Comparison of ENCODE assay signal across 19 mouse cellular contexts in the genomic region with DNA sequence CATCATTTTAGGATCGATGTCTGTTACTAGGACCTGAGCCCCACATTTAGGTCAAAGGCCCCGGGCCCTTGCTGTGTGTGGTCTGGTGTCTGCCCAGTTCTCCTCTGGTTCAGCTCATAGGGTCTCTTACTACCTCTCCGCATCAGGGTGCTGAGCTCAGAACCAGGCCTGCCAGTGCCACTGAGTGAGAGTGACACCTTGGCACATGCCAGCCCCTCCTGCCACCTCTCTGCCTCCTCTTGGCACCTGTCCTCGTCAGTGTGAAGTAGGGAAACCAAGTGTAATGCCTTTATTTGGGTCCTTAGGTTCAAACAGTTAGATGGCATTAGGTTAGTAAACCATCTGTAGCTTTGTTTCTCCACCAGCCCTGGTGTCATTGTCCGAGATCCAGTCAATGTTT.
DNase-seq lines count a peak whose midpoint lies in the region; ATAC-seq and TF ChIP-seq lines count a peak whose summit lies in the region.
"Had no signal": no experiment of that assay in that cellular context is flagged by ENCODE, and none has a peak within 500 bp of the region (broad histone marks: within the 10 kb centered on the region; RNA-seq: fewer than 3 reads in every experiment).

No protein-coding gene starts in this region.

- no peaks in the 10 kb centered on the region for H3K27me3 ChIP-seq in heart, embryonic 10.5 days (ENCODE audit: insufficient read depth, poor library complexity, severe bottlenecking)
- no peaks in the 10 kb centered on the region for H3K27me3 ChIP-seq in embryonic facial prominence, embryonic 14.5 days (replicated peaks; ENCODE audit: control insufficient read depth, insufficient read depth, low read length)
- H3K27me3 ChIP-seq in midbrain, embryonic 15.5 days (replicated peaks), result no peaks in the 10 kb centered on the region
- H3K27me3 ChIP-seq: forebrain, embryonic 13.5 days; forebrain, embryonic 15.5 days had no signal

- H3K36me3 ChIP-seq in heart, embryonic 10.5 days, result peaks cover 85% of the 10 kb centered on the region
- peaks cover 79% of the 10 kb centered on the region for H3K36me3 ChIP-seq in embryonic facial prominence, embryonic 14.5 days (ENCODE audit: control insufficient read depth, insufficient read depth, low read length)
- peaks cover 37% of the 10 kb centered on the region for H3K36me3 ChIP-seq in midbrain, embryonic 15.5 days (replicated peaks)

- DNase-seq in heart, adult 11 months, result peak; percentile 90
- DNase-seq in heart, embryonic 10.5 days (ENCODE audit: low spot score), result no peak
- no peak for DNase-seq in embryonic facial prominence, embryonic 14.5 days (ENCODE audit: low spot score)
- DNase-seq in kidney, postnatal 36 days, result no peak
- DNase-seq: adrenal gland, adult 2 months; adrenal gland, postnatal 10 days; adrenal gland, postnatal 25 days; cerebellum, adult 11 months; cerebellum, adult 18-20 months; cerebellum, adult 8-10 months; cerebellum, adult 9-11 months; cerebellum, postnatal 14 days; cerebellum, postnatal 36 days; embryo, embryonic 11 days; forebrain, postnatal 0 days had no signal

- H3K9ac ChIP-seq in embryonic facial prominence, embryonic 14.5 days (ENCODE audit: low read depth, low read length), result no peak overlapping the region
- no peak overlapping the region for H3K9ac ChIP-seq in midbrain, embryonic 15.5 days
- H3K9ac ChIP-seq: forebrain, embryonic 13.5 days; forebrain, embryonic 15.5 days; forebrain, postnatal 0 days had no signal

- peaks cover 39% of the 10 kb centered on the region for H3K4me1 ChIP-seq in heart, embryonic 10.5 days
- H3K4me1 ChIP-seq in embryonic facial prominence, embryonic 14.5 days (ENCODE audit: control insufficient read depth, insufficient read depth, low read length), result no peaks in the 10 kb centered on the region; the same call in 1 of the 2 replicates
- peaks cover 33% of the 10 kb centered on the region for H3K4me1 ChIP-seq in olfactory bulb, adult 2 months (ENCODE audit: control insufficient read depth, insufficient read depth, low read length)
- H3K4me1 ChIP-seq in midbrain, embryonic 15.5 days, result no peaks in the 10 kb centered on the region
- H3K4me1 ChIP-seq: forebrain, embryonic 13.5 days; forebrain, embryonic 15.5 days had no signal

- no peak overlapping the region for H3K4me3 ChIP-seq in heart, embryonic 10.5 days
- no peak overlapping the region for H3K4me3 ChIP-seq in embryonic facial prominence, embryonic 14.5 days (ENCODE audit: low read depth, low read length)
- H3K4me3 ChIP-seq in olfactory bulb, adult 2 months (ENCODE audit: insufficient read depth, low read depth, low read length), result no peak overlapping the region
- H3K4me3 ChIP-seq in midbrain, embryonic 15.5 days, result no peak overlapping the region
- H3K4me3 ChIP-seq: forebrain, embryonic 13.5 days; forebrain, embryonic 15.5 days had no signal

- no peak for TF ChIP-seq POLR2A in olfactory bulb, adult 2 months (IDR thresholded peaks at IDR 0.05; ENCODE audit: insufficient read depth, low read depth, low read length)

- no peak overlapping the region for H3K27ac ChIP-seq in heart, embryonic 10.5 days
- H3K27ac ChIP-seq in embryonic facial prominence, embryonic 14.5 days (replicated peaks; ENCODE audit: low read depth, low read length), result peak overlapping the region; percentile 39
- H3K27ac ChIP-seq in olfactory bulb, adult 2 months (ENCODE audit: insufficient read depth, low read depth, low read length), result 0 out of 2 replicates have a peak overlapping the region, but pooled peaks have one; percentile 18
- H3K27ac ChIP-seq in midbrain, embryonic 15.5 days, result no peak overlapping the region
- H3K27ac ChIP-seq: forebrain, embryonic 13.5 days; forebrain, embryonic 15.5 days had no signal

- ATAC-seq in embryonic facial prominence, embryonic 14.5 days (ENCODE audit: low read depth), result no peak
- ATAC-seq in midbrain, embryonic 15.5 days (replicated peaks), result no peak
- ATAC-seq: forebrain, embryonic 13.5 days; forebrain, embryonic 15.5 days; forebrain, postnatal 0 days had no signal

- H3K9me3 ChIP-seq in heart, embryonic 10.5 days, result no peaks in the 10 kb centered on the region
- H3K9me3 ChIP-seq in embryonic facial prominence, embryonic 14.5 days (ENCODE audit: control insufficient read depth, low read length), result no peaks in the 10 kb centered on the region
- H3K9me3 ChIP-seq in midbrain, embryonic 15.5 days, result no peaks in the 10 kb centered on the region
- H3K9me3 ChIP-seq: forebrain, embryonic 13.5 days; forebrain, embryonic 15.5 days had no signal

- WGBS in heart, embryonic 10.5 days, result 90% methylated on average over 5 of the region's 5 CpGs
- WGBS in embryonic facial prominence, embryonic 14.5 days, result 73% methylated on average over 5 of the region's 5 CpGs
- WGBS in olfactory bulb, adult 2 months, result 84% methylated on average over 5 of the region's 5 CpGs
- 89% methylated on average over 5 of the region's 5 CpGs for WGBS in midbrain, embryonic 15.5 days

- no peak for TF ChIP-seq CTCF in olfactory bulb, adult 2 months (IDR thresholded peaks at IDR 0.05; ENCODE audit: insufficient read depth, low read depth, low read length)

- no peak overlapping the region for H3K4me2 ChIP-seq in embryonic facial prominence, embryonic 14.5 days (ENCODE audit: low read depth, low read length)
- H3K4me2 ChIP-seq in midbrain, embryonic 15.5 days, result no peak overlapping the region
- H3K4me2 ChIP-seq: forebrain, embryonic 13.5 days; forebrain, embryonic 15.5 days had no signal

Comparison
In these comparisons a context has a peak if more than half of its experiments do, and no peak if none do; other contexts are left out.
1. H3K27ac ChIP-seq: peak in embryonic facial prominence, embryonic 14.5 days (single experiment) and olfactory bulb, adult 2 months (single experiment); none in heart, embryonic 10.5 days (single experiment) and midbrain, embryonic 15.5 days (single experiment).